8 mouse cellular contexts compared by ENCODE assay signal in the genomic region with DNA sequence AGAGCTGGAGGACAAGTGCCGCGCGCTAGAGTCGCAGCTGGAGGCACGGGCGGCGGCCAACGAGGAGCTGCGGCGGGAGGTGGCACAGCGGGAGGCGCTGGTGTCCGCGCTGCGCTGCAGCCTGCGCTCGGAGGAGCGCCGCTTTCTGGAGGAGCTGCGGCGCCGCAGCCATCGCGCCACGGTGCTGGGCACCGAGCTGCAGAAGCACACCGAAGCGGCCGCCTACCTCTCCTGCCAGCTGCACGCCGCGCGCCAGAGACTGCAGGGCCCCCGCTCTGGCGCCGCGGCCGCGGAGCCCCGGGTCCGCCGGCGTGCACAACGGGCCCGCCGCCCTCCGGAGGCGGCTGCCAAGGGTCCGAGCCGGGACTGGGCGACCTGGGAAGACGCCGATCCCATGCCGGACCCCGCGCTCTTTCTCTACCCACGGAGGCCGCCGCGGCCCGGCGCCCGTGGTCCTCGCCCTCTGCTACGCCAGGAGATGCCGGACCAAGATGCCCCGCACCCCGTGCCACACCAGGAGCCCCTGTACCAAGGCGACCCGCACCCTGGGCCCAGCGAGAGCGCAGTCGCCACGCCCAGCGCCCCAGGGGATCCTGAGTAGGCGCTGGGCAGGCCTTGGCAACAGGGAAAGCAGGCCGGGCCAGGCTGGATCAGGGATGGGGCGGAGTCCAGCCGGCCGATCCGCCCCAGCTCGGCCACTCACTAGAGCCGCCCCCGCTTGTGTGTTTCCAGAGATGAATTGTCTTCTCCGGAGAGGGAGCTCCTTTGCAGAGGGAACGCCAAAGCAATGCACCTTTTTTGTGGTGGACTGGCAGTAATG. TPM values are rescaled to one million over a fixed set of nuclear protein-coding genes. Genes with fewer than 3 reads are reported as not detected.
A peak's percentile ranks its signal among the peaks of the same experiment; 100 is the strongest.
DNase-seq lines count a peak whose midpoint lies in the region; ATAC-seq and TF ChIP-seq lines count a peak whose summit lies in the region.

No protein-coding gene starts in this region.

- H3K9ac ChIP-seq in embryonic facial prominence, embryonic 15.5 days, result peak overlapping the region; percentile 76
- H3K9ac ChIP-seq in kidney, embryonic 14.5 days (ENCODE audit: low read depth, low read length), result peak overlapping the region; percentile 83
- peak overlapping the region; percentile 65 for H3K9ac ChIP-seq in liver, embryonic 13.5 days
- H3K9ac ChIP-seq in neural tube, embryonic 11.5 days (ENCODE audit: low read length), result peak overlapping the region; percentile 77

- peak; percentile 36 for TF ChIP-seq CTCF in bone marrow, adult 2 months (IDR thresholded peaks at IDR 0.05; ENCODE audit: control insufficient read depth, insufficient read depth, low read length)

- under 1% methylated on average over 86 of the region's 86 CpGs for WGBS in bone marrow, adult 2 months
- WGBS in embryonic facial prominence, embryonic 15.5 days, result under 1% methylated on average over 82 of the region's 86 CpGs
- WGBS in heart, embryonic 10.5 days, result under 1% methylated on average over 86 of the region's 86 CpGs
- under 1% methylated on average over 80 of the region's 86 CpGs for WGBS in kidney, embryonic 14.5 days
- 1% methylated on average over 83 of the region's 86 CpGs for WGBS in liver, embryonic 13.5 days (ENCODE audit: insufficient replicate concordance)
- WGBS in neural tube, embryonic 11.5 days, result under 1% methylated on average over 77 of the region's 86 CpGs

- peak; percentile 89 for ATAC-seq in embryonic facial prominence, embryonic 15.5 days (ENCODE audit: insufficient number of reproducible peaks, low FRiP score, low TSS enrichment, low read depth)
- peak; percentile 92 for ATAC-seq in kidney, embryonic 14.5 days (ENCODE audit: low FRiP score, low TSS enrichment)
- peak; percentile 70 for ATAC-seq in liver, embryonic 13.5 days (ENCODE audit: low read depth)
- peak; percentile 80 for ATAC-seq in neural tube, embryonic 11.5 days (ENCODE audit: insufficient read depth, low FRiP score, low TSS enrichment)

- H3K27ac ChIP-seq in bone marrow, adult 2 months (ENCODE audit: control insufficient read depth, insufficient read depth, low read depth, low read length, poor library complexity), result no peak overlapping the region; the same call in 1 of the 2 replicates
- H3K27ac ChIP-seq in embryonic facial prominence, embryonic 15.5 days (replicated peaks), result peak overlapping the region; percentile 94
- H3K27ac ChIP-seq in heart, embryonic 10.5 days, result peak overlapping the region; percentile 88
- H3K27ac ChIP-seq in kidney, embryonic 14.5 days (ENCODE audit: low read depth, low read length), result peak overlapping the region; percentile 80
- H3K27ac ChIP-seq in liver, embryonic 13.5 days, result peak overlapping the region; percentile 21; the same call in 1 of the 2 replicates
- peak overlapping the region; percentile 11; the same call in 1 of the 2 replicates for H3K27ac ChIP-seq in neural tube, embryonic 11.5 days (ENCODE audit: low read depth, low read length)

- H3K4me2 ChIP-seq in embryonic facial prominence, embryonic 15.5 days (replicated peaks), result peak overlapping the region; percentile 84
- peak overlapping the region; percentile 94 for H3K4me2 ChIP-seq in kidney, embryonic 14.5 days (replicated peaks; ENCODE audit: low read depth, low read length)
- H3K4me2 ChIP-seq in liver, embryonic 13.5 days, result peak overlapping the region; percentile 80
- H3K4me2 ChIP-seq in neural tube, embryonic 11.5 days (ENCODE audit: low read depth), result peak overlapping the region; percentile 77

- TF ChIP-seq POLR2A in bone marrow, adult 2 months (IDR thresholded peaks at IDR 0.05; ENCODE audit: borderline replicate concordance, control insufficient read depth, low read depth, low read length), result no peak

- no peaks in the 10 kb centered on the region; the same call in 1 of the 2 replicates for H3K27me3 ChIP-seq in embryonic facial prominence, embryonic 15.5 days
- H3K27me3 ChIP-seq in heart, embryonic 10.5 days (ENCODE audit: insufficient read depth, poor library complexity, severe bottlenecking), result peaks cover 32% of the 10 kb centered on the region
- no peaks in the 10 kb centered on the region; the same call in 1 of the 2 replicates for H3K27me3 ChIP-seq in kidney, embryonic 14.5 days (ENCODE audit: control insufficient read depth, insufficient read depth, low read length)
- H3K27me3 ChIP-seq in liver, embryonic 13.5 days, result peaks cover 72% of the 10 kb centered on the region
- peaks cover 2% of the 10 kb centered on the region for H3K27me3 ChIP-seq in neural tube, embryonic 11.5 days (ENCODE audit: control insufficient read depth, insufficient read depth, low read length)

- peak; percentile 72 for DNase-seq in CD4-positive, CD25-positive, alpha-beta regulatory T cell, adult 2 months (ENCODE audit: low read depth, low spot score)
- peak; percentile 85 for DNase-seq in heart, embryonic 10.5 days (ENCODE audit: low spot score)
- no peak for DNase-seq in liver, embryonic 13.5 days
- DNase-seq in neural tube, embryonic 11.5 days (ENCODE audit: low spot score), result peak; percentile 81
- DNase-seq in telencephalon, adult 2 months (ENCODE audit: low read depth, low spot score), result peak; percentile 62

- no peaks in the 10 kb centered on the region for H3K9me3 ChIP-seq in embryonic facial prominence, embryonic 15.5 days (replicated peaks)
- no peaks in the 10 kb centered on the region for H3K9me3 ChIP-seq in heart, embryonic 10.5 days
- no peaks in the 10 kb centered on the region for H3K9me3 ChIP-seq in kidney, embryonic 14.5 days (ENCODE audit: control insufficient read depth, low read length)
- H3K9me3 ChIP-seq in liver, embryonic 13.5 days (replicated peaks), result no peaks in the 10 kb centered on the region
- no peaks in the 10 kb centered on the region for H3K9me3 ChIP-seq in neural tube, embryonic 11.5 days (ENCODE audit: control insufficient read depth, low read length)

- H3K36me3 ChIP-seq in embryonic facial prominence, embryonic 15.5 days, result no peaks in the 10 kb centered on the region
- H3K36me3 ChIP-seq in heart, embryonic 10.5 days, result no peaks in the 10 kb centered on the region
- no peaks in the 10 kb centered on the region for H3K36me3 ChIP-seq in kidney, embryonic 14.5 days (ENCODE audit: control insufficient read depth, insufficient read depth, low read length)
- peaks cover 43% of the 10 kb centered on the region for H3K36me3 ChIP-seq in liver, embryonic 13.5 days
- no peaks in the 10 kb centered on the region for H3K36me3 ChIP-seq in neural tube, embryonic 11.5 days (ENCODE audit: control insufficient read depth, insufficient read depth, low read length)

- no peaks in the 10 kb centered on the region for H3K4me1 ChIP-seq in bone marrow, adult 2 months (ENCODE audit: control insufficient read depth, insufficient read depth, low read length)
- H3K4me1 ChIP-seq in embryonic facial prominence, embryonic 15.5 days, result peaks cover 20% of the 10 kb centered on the region
- peaks cover 25% of the 10 kb centered on the region for H3K4me1 ChIP-seq in heart, embryonic 10.5 days
- peaks cover 15% of the 10 kb centered on the region for H3K4me1 ChIP-seq in kidney, embryonic 14.5 days (ENCODE audit: control insufficient read depth, insufficient read depth, low read length)
- H3K4me1 ChIP-seq in liver, embryonic 13.5 days (replicated peaks), result peaks cover 22% of the 10 kb centered on the region
- H3K4me1 ChIP-seq in neural tube, embryonic 11.5 days (ENCODE audit: control insufficient read depth, insufficient read depth, low read length), result peaks cover 3% of the 10 kb centered on the region; the same call in 1 of the 2 replicates

- H3K4me3 ChIP-seq in bone marrow, adult 2 months (replicated peaks; ENCODE audit: control insufficient read depth, low read depth, low read length), result peak overlapping the region; percentile 21
- H3K4me3 ChIP-seq in embryonic facial prominence, embryonic 15.5 days (replicated peaks), result peak overlapping the region; percentile 64
- peak overlapping the region; percentile 81 for H3K4me3 ChIP-seq in heart, embryonic 10.5 days
- peak overlapping the region; percentile 77 for H3K4me3 ChIP-seq in kidney, embryonic 14.5 days (ENCODE audit: low read length)
- peak overlapping the region; percentile 65 for H3K4me3 ChIP-seq in liver, embryonic 13.5 days (replicated peaks)
- H3K4me3 ChIP-seq in neural tube, embryonic 11.5 days (ENCODE audit: low read depth, low read length), result peak overlapping the region; percentile 68

RNA-seq across cellular contexts. Expression of gene Cluh, which starts 11.1 kb away (rescaled TPM):
- 15.7 and 34.1 TPM in 2 replicates for polyA plus RNA-seq in bone marrow, adult 2 months (2011; ENCODE audit: insufficient read depth, insufficient read length, low replicate concordance, missing spikeins)
- polyA plus RNA-seq in embryonic facial prominence, embryonic 15.5 days (2015; fragmentation: Nextera tagmentation; extraction: Ambion mirVana), result 26.6 and 27.1 TPM in 2 replicates
- polyA plus RNA-seq in heart, embryonic 10.5 days (2016; fragmentation: Nextera tagmentation; extraction: Ambion mirVana), result 50.2 and 68.6 TPM in 2 replicates
- 15.2 and 28.2 TPM in 2 replicates for polyA plus RNA-seq in kidney, embryonic 14.5 days (2014; fragmentation: Nextera tagmentation; extraction: Ambion mirVana)
- 24.6 and 32.2 TPM in 2 replicates for polyA plus RNA-seq in liver, embryonic 13.5 days (2015; fragmentation: Nextera tagmentation; extraction: Ambion mirVana)
- 15.6 and 15.8 TPM in 2 replicates for polyA plus RNA-seq in neural tube, embryonic 11.5 days (2014; fragmentation: Nextera tagmentation; extraction: Ambion mirVana)

RNA-seq across cellular contexts. Expression of gene Ccdc92b, which starts 18.8 kb away (rescaled TPM):
- 8.2 and 9.7 TPM in 2 replicates for polyA plus RNA-seq in bone marrow, adult 2 months (2011; ENCODE audit: insufficient read depth, insufficient read length, low replicate concordance, missing spikeins)
- polyA plus RNA-seq in embryonic facial prominence, embryonic 15.5 days (2015; fragmentation: Nextera tagmentation; extraction: Ambion mirVana), result 0.46 and 0.71 TPM in 2 replicates
- polyA plus RNA-seq in heart, embryonic 10.5 days (2016; fragmentation: Nextera tagmentation; extraction: Ambion mirVana), result 1.6 and 1.7 TPM in 2 replicates
- 0.12 and 0.19 TPM in 2 replicates for polyA plus RNA-seq in kidney, embryonic 14.5 days (2014; fragmentation: Nextera tagmentation; extraction: Ambion mirVana)
- 7.6 and 8.3 TPM in 2 replicates for polyA plus RNA-seq in liver, embryonic 13.5 days (2015; fragmentation: Nextera tagmentation; extraction: Ambion mirVana)
- 1.9 TPM in 2 replicates for polyA plus RNA-seq in neural tube, embryonic 11.5 days (2014; fragmentation: Nextera tagmentation; extraction: Ambion mirVana)

RNA-seq across cellular contexts. Expression of gene Rap1gap2, which starts 27.5 kb away (rescaled TPM):
- 3.4 and 9.9 TPM in 2 replicates for polyA plus RNA-seq in bone marrow, adult 2 months (2011; ENCODE audit: insufficient read depth, insufficient read length, low replicate concordance, missing spikeins)
- 3.5 and 3.7 TPM in 2 replicates for polyA plus RNA-seq in embryonic facial prominence, embryonic 15.5 days (2015; fragmentation: Nextera tagmentation; extraction: Ambion mirVana)
- 5.2 and 7.0 TPM in 2 replicates for polyA plus RNA-seq in heart, embryonic 10.5 days (2016; fragmentation: Nextera tagmentation; extraction: Ambion mirVana)
- polyA plus RNA-seq in kidney, embryonic 14.5 days (2014; fragmentation: Nextera tagmentation; extraction: Ambion mirVana), result 4.1 and 5.0 TPM in 2 replicates
- polyA plus RNA-seq in liver, embryonic 13.5 days (2015; fragmentation: Nextera tagmentation; extraction: Ambion mirVana), result 0.77 and 0.82 TPM in 2 replicates
- 2.7 and 3.3 TPM in 2 replicates for polyA plus RNA-seq in neural tube, embryonic 11.5 days (2014; fragmentation: Nextera tagmentation; extraction: Ambion mirVana)

Comparison
In these comparisons a context has a peak if more than half of its experiments do, and no peak if none do; other contexts are left out.
1. H3K4me3 ChIP-seq: peak in every context shown above with its lines; median percentile 81 in heart, embryonic 10.5 days; 77 in kidney, embryonic 14.5 days; 68 in neural tube, embryonic 11.5 days; 65 in liver, embryonic 13.5 days; 64 in embryonic facial prominence, embryonic 15.5 days; 21 in bone marrow, adult 2 months.